Mouse (Mus musculus) ES-Bruce4 (cell line): ENCODE results near the gene Rgs16.

Source experiments
- CTCF ChIP-seq: IDR thresholded peaks from one replicate; pipeline ENCODE4 v1.8.1; 2011; ENCODE audit warnings: low read depth, low read length
- EP300 ChIP-seq: IDR thresholded peaks from 2 replicates; pipeline ENCODE4 v1.6.1; 2011; ENCODE audit warnings: low read depth, low read length; ENCODE audit not compliant: insufficient read depth
- POLR2A ChIP-seq: IDR thresholded peaks from one replicate; pipeline ENCODE4 v1.8.1; 2011; ENCODE audit warnings: low read length; ENCODE audit not compliant: insufficient read depth

DNA sequence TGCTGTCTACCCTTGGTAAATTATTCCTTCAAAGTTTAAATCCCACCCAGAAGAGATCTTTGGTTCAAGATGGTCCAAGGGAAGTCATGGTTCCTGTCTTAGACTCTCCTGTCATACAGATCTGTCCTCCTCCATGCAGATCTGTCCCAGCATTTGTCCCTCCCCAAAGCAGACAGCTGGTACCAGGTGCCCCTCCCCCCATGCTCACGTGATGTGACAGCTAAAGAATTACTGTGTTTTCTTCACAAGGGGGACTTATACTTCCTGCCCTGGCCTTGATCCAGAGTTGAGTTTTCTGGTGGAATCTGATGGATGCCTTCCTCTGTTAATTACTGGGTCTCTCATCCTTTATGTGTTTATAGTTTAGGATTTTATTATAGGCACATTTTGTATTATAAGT lies 8.4 kb downstream of the Rgs16 start:
- no peak for TF ChIP-seq POLR2A
- no peak for TF ChIP-seq EP300
- TF ChIP-seq CTCF = no peak
